Mouse (Mus musculus): ENCODE data around the gene 4930402F06Rik.

The 4930402F06Rik gene

GRCm38 (mm10) chr2:35397096-35397495, at the start of gene 4930402F06Rik:
4930402F06Rik (minus strand) TSS chr2:35397175.
- DNase-seq (ENCODE audit: low read depth): no peak

DNA sequence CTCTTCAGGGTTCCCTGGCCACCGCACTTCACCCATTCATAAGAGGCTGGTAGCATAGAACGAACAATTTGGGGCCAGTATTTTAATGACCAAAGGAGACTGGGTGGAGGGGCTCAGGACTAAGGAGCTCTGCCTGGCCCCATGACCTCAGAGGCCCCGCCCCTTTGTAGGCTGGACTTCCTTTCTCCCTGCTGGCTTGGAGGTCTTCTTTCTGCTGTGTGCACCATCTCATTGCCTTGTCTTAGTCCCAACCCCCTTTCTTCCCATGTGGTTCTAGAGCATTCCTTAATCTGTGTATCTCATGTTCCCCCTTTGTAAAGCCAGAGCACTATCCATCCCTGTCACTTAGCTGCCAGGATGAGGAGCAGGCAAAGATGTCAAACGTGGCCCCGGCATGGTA, 49.3 kb upstream of the 4930402F06Rik start:
- no peak for DNase-seq (ENCODE audit: low read depth)

GRCm38 (mm10) chr2:35445610-35446009, 48.6 kb upstream of the 4930402F06Rik start:
- DNase-seq (ENCODE audit: low read depth): peak; percentile 56

DNA sequence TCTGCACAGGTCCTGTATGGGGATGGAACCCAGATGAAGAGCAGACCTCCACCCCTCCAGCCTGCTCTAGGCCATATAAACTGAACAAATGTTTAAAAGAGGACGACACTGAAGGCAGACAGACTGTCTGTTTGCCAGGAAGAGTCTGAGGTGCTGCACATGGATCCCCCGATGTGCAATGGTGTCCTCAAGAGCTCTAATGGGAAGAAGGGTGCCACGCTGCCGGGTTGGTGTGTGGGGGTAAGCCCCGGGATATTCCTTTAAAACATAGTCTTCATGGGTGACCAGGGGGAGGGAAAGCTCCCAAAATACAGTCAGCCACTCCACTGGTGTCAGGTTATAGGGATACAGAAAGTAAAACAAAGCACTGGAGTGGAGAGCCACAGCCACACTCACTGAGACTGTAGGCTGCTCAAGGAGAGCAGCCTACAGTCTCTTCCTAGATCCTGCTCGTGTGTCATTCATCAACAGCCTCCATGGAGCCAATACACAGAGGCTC, 47.8 kb upstream of the 4930402F06Rik start:
- DNase-seq (ENCODE audit: low read depth): no peak

DNA sequence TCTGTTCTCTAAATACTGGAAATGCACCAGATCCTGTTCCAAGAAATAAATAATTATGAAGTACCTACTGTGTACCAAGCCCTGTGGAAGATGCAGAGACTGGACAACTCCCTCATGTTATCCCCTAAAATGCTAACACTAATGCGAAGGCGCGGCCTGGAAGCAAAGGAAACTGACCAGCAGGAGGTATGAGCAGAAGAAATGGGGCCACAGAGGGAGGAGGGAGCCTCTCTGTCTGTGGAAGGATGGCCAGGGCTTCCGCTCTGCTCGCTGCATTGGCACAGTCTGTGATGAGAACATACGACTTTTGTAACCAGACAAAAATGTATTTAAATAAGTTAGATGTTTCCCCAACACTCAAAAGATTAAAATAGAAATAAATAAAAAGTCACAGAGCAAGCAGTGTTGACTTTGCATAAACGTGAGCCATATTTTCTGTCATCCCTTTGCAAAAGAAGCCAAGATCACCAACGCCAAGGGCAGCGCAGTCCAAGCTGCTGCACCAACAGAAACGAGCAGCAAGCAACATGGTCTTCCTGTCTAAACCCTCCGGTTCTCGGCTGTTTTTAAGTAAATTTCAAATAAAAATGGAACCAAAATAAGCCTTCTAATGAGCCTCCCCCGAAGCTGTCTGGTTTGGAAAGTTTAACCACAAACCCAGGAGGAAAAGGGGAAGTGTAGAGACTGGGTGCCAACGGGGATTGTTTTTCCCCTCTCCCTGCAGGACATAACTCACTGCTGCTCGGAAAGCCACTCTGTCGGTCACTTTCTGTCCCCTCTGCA, 47.2 kb upstream of the 4930402F06Rik start:
- DNase-seq (ENCODE audit: low read depth): no peak

GRCm38 (mm10) chr2:35443325-35443724, 46.4 kb upstream of the 4930402F06Rik start:
- DNase-seq (ENCODE audit: low read depth): no peak

DNA sequence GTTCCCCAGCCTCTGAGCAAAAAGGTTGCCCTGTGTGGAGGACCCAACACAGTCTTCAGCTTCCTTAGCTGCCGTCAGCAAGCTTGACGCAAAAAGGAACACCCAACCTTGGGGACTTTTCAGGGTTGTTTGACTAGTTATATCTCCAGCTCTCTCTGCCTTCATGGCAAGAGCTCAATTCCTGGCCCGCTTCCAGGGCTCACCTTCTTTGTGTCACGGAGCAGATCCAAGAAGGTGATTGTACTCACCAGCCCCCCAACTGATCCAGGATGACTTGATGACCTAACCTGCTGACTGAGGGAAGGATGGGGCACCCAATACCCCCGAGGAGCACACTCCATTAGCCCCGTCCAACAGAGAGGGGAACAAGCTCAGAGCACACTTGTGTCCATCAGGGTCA, 45.1 kb upstream of the 4930402F06Rik start:
- DNase-seq (ENCODE audit: low read depth): no peak

DNA sequence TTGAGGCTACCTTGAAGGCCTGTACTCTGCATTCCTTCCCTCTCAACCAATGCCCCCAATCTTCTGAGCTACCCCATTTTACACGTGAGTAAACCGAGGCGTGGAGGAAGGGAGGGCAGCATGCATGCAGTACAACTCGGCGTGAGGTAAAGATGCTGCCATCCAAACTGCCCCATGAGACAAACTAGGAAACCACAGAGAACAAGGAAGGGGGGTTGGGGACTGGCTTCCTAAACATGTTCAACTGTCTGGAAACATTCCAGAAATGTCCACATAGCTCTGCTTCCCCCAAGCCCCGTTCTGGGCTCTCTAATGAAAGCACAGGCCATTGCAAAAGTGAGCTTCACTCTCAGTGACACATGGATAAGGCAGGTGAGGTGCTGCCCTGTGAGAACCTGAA, 44.4 kb upstream of the 4930402F06Rik start:
- no peak for DNase-seq (ENCODE audit: low read depth)

GRCm38 (mm10) chr2:35440480-35440879, 43.5 kb upstream of the 4930402F06Rik start:
- peak; percentile 71 for DNase-seq (ENCODE audit: low read depth)

- peak; percentile 65 for DNase-seq (ENCODE audit: low read depth)
Observed at GRCm38 (mm10) chr2:35437796-35438195, 40.8 kb upstream of the 4930402F06Rik start.

GRCm38 (mm10) chr2:35434576-35435123, 37.7 kb upstream of the 4930402F06Rik start:
- DNase-seq (ENCODE audit: low read depth): no peak

DNA sequence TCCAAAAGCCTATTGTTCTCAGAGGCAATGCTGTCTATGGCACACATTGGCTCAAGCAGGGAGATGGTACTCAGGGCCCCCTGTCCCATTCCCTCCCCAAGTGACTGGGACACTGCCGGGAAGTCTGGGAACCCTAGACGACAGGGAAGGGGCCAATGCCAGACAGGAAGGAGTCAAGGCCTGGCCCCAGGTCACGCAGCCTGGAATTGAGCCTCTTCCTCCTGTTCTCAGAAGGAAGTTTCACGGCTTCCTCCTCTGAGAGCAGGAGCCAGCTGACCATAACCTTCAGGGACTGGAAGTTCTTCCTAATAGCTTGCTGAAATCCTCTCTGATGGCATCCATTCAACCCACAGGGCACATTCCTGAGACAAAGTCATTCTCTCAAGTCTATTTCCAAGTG, 36.5 kb upstream of the 4930402F06Rik start:
- DNase-seq (ENCODE audit: low read depth): no peak

- no peak for DNase-seq (ENCODE audit: low read depth)
Observed at GRCm38 (mm10) chr2:35432472-35432871, 35.5 kb upstream of the 4930402F06Rik start.

DNA sequence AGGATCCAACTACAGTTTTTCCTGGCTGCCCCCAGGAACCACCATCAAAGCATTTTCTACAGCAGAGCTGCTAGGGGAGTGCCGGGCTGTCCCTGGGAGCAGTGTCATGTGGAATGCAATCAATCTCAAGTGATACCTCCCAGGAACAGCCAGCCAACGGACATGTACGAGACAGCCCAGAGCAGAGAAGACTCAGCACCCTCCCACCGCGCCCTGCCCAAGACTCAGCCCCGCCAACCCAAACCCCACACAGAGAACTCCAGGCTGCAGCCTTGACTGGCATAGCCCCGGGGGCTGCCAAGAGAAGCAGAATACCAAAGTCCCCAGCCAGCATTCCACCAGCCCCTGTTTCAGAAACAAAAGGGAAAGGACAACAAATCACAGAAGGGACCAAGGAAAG, 35.0 kb upstream of the 4930402F06Rik start:
- no peak for DNase-seq (ENCODE audit: low read depth)

GRCm38 (mm10) chr2:35430806-35431205, 33.8 kb upstream of the 4930402F06Rik start:
- DNase-seq (ENCODE audit: low read depth): no peak

DNA sequence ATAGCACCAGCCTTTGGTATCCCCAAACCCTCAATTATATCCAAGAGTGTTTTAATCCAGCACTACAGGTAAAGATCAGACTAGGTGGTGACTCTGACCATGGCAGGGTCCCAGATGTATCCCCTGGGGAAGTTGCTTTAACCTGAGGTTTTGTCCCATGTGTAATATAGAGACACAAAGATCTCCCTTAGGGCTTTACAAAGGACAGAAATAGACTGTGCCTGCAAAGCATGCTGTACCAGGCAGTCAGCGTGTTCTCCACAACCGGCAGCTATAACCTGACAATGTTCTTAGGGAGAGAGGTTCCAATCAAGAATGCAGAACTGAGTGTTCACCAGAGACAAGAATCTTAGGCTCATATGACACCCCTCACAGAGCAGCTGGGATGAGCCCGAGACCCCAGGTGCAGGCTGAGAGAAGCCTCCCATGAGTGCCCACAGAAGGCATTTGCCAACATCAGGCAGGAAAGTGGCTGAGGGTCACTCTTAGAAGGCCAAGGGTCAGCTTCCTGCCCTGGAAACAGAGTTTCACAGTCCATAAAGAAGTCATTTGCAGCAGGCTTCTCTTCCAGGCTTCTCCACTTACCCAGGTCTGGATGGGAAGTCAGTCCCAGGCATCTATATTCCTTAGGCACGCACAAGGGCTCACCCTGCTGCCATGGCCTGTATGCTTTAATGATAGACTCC, 31.8 kb upstream of the 4930402F06Rik start:
- no peak for DNase-seq (ENCODE audit: low read depth)

- DNase-seq (ENCODE audit: low read depth): no peak
Observed at GRCm38 (mm10) chr2:35427559-35427958, 30.6 kb upstream of the 4930402F06Rik start.

GRCm38 (mm10) chr2:35423711-35424339, 26.9 kb upstream of the 4930402F06Rik start:
- no peak for DNase-seq (ENCODE audit: low read depth)

GRCm38 (mm10) chr2:35422384-35422783, 25.4 kb upstream of the 4930402F06Rik start:
- DNase-seq (ENCODE audit: low read depth): no peak

DNA sequence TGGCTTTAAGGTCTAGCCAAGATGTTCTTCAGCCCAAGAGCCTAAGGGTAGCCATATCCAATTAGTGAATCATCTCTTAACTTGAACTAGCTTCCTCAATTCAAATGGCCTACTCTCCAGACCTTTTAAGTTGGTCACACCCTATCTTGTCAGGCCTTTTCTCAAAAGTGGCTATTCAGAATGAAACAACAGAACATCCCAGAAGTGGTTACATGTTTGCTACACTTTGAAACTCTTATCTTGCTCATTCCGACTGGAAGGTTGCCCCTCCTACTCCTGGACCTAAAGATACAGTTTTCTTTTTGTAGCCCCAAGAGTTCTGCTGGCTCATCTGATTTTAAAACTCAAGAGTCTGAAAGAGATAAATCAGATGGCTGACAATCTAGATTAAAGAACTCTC, 23.7 kb upstream of the 4930402F06Rik start:
- DNase-seq (ENCODE audit: low read depth): no peak

- no peak for DNase-seq (ENCODE audit: low read depth)
Observed at GRCm38 (mm10) chr2:35419671-35420070, 22.7 kb upstream of the 4930402F06Rik start.

DNA sequence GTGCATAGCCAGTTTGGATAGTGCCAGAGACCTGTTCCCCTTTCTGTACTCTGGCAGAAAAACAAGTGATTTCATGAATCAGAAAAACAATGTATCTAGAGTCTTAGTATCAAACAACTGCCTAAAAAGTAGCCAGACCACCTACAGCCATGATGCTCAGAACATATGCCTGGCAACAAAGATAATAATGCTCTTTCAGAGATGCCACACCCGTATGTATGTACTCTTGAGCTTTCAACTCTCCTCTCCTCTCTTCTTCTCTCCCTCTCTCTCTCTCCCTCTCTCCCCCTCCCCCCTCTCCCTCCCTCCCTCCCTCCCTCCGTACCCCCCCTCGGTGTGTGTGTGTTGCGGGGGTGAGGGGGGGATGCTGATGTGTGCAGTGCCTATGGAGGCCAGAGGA, 22.3 kb upstream of the 4930402F06Rik start:
- no peak for DNase-seq (ENCODE audit: low read depth)

- DNase-seq (ENCODE audit: low read depth): no peak
Observed at GRCm38 (mm10) chr2:35417231-35417630, 20.3 kb upstream of the 4930402F06Rik start.

Measured in fibroblast of lung, adult 2 months (primary cell).